Mouse (Mus musculus): Measurements from ENCODE around the gene Tanc1. TPM values are rescaled to one million over a fixed set of nuclear protein-coding genes. Genes with fewer than 3 reads are reported as not detected.

The Tanc1 gene
- polyA plus RNA-seq, 1 experiment from 2014 or later, result 2.4 TPM

- Histone ChIP-seq H3K4me2 (ENCODE audit: low read depth, low read length) (no peak overlapping the region), H3K4me1 (ENCODE audit: insufficient read depth) (no peaks in the 10 kb centered on the region), H3K9ac (replicated peaks) (no peak overlapping the region), H3K4me3 (ENCODE audit: low read depth, low read length) (no peak overlapping the region), H3K36me3 (replicated peaks; ENCODE audit: insufficient read depth, low read length) (no peaks in the 10 kb centered on the region), H3K27ac (ENCODE audit: low read depth) (no peak overlapping the region), H3K9me3 (ENCODE audit: low read length) (no peaks in the 10 kb centered on the region), H3K27me3 (ENCODE audit: insufficient read depth, low read length) (no peaks in the 10 kb centered on the region)
- no peak for DNase-seq
- WGBS (ENCODE audit: insufficient replicate concordance), result 57% methylated on average over 12 of the region's 12 CpGs
- TF ChIP-seq CTCF (IDR thresholded peaks at IDR 0.05; ENCODE audit: low read depth) (no peak), EP300 (IDR thresholded peaks at IDR 0.05; ENCODE audit: low read depth) (no peak)
- no peak for ATAC-seq
Measured at GRCm38 (mm10) chr2:59706806-59707205, 95.0 kb downstream of the Tanc1 start.

- ATAC-seq, result no peak
- 61% methylated on average over 13 of the region's 13 CpGs for WGBS (ENCODE audit: insufficient replicate concordance)
- no peak for DNase-seq
- Histone ChIP-seq H3K4me1 (ENCODE audit: insufficient read depth) (no peaks in the 10 kb centered on the region), H3K27ac (ENCODE audit: low read depth) (no peak overlapping the region), H3K9ac (replicated peaks) (no peak overlapping the region), H3K27me3 (ENCODE audit: insufficient read depth, low read length) (no peaks in the 10 kb centered on the region), H3K36me3 (replicated peaks; ENCODE audit: insufficient read depth, low read length) (no peaks in the 10 kb centered on the region), H3K9me3 (ENCODE audit: low read length) (no peaks in the 10 kb centered on the region), H3K4me2 (ENCODE audit: low read depth, low read length) (no peak overlapping the region), H3K4me3 (ENCODE audit: low read depth, low read length) (no peak overlapping the region)
- TF ChIP-seq CTCF (IDR thresholded peaks at IDR 0.05; ENCODE audit: low read depth), result no peak
Measured at GRCm38 (mm10) chr2:59707922-59708706, 96.3 kb downstream of the Tanc1 start.

GRCm38 (mm10) chr2:59710771-59711170, 98.9 kb downstream of the Tanc1 start:
- TF ChIP-seq EP300 (IDR thresholded peaks at IDR 0.05; ENCODE audit: low read depth) (no peak), CTCF (IDR thresholded peaks at IDR 0.05; ENCODE audit: low read depth) (no peak)
- H3K27me3 ChIP-seq (ENCODE audit: insufficient read depth, low read length), result no peaks in the 10 kb centered on the region
- DNase-seq, result no peak

GRCm38 (mm10) chr2:59711992-59712391, 100.2 kb downstream of the Tanc1 start:
- WGBS (ENCODE audit: insufficient replicate concordance), result 78% methylated on average over 8 of the region's 8 CpGs
- no peak for ATAC-seq
- no peaks in the 10 kb centered on the region for H3K36me3 ChIP-seq (replicated peaks; ENCODE audit: insufficient read depth, low read length)
- H3K4me3 ChIP-seq (ENCODE audit: low read depth, low read length), result no peak overlapping the region
- no peak for DNase-seq
- no peak overlapping the region for H3K4me2 ChIP-seq (ENCODE audit: low read depth, low read length)
- no peaks in the 10 kb centered on the region for H3K4me1 ChIP-seq (ENCODE audit: insufficient read depth)
- TF ChIP-seq CTCF (IDR thresholded peaks at IDR 0.05; ENCODE audit: low read depth), result no peak
- no peak for TF ChIP-seq EP300 (IDR thresholded peaks at IDR 0.05; ENCODE audit: low read depth)
- H3K9me3 ChIP-seq (ENCODE audit: low read length), result no peaks in the 10 kb centered on the region
- H3K9ac ChIP-seq (replicated peaks), result no peak overlapping the region
- H3K27me3 ChIP-seq (ENCODE audit: insufficient read depth, low read length), result no peaks in the 10 kb centered on the region
- no peak overlapping the region for H3K27ac ChIP-seq (ENCODE audit: low read depth)

More at GRCm38 (mm10) chr2:59710771-59711170, 98.9 kb downstream of the Tanc1 start:
- H3K9me3 ChIP-seq (ENCODE audit: low read length), result no peaks in the 10 kb centered on the region
- no peaks in the 10 kb centered on the region for H3K4me1 ChIP-seq (ENCODE audit: insufficient read depth)
- H3K9ac ChIP-seq (replicated peaks), result no peak overlapping the region
- no peak for ATAC-seq
- H3K4me3 ChIP-seq (ENCODE audit: low read depth, low read length), result no peak overlapping the region
- H3K36me3 ChIP-seq (replicated peaks; ENCODE audit: insufficient read depth, low read length), result no peaks in the 10 kb centered on the region
- no peak overlapping the region for H3K27ac ChIP-seq (ENCODE audit: low read depth)
- 77% methylated on average over 6 of the region's 6 CpGs for WGBS (ENCODE audit: insufficient replicate concordance)
- no peak overlapping the region for H3K4me2 ChIP-seq (ENCODE audit: low read depth, low read length)

- H3K9me3 ChIP-seq (ENCODE audit: low read length), result no peaks in the 10 kb centered on the region
- WGBS (ENCODE audit: insufficient replicate concordance), result 80% methylated on average over 9 of the region's 9 CpGs
- no peaks in the 10 kb centered on the region for H3K36me3 ChIP-seq (replicated peaks; ENCODE audit: insufficient read depth, low read length)
- no peak overlapping the region for H3K4me2 ChIP-seq (ENCODE audit: low read depth, low read length)
- TF ChIP-seq EP300 (IDR thresholded peaks at IDR 0.05; ENCODE audit: low read depth) (no peak), CTCF (IDR thresholded peaks at IDR 0.05; ENCODE audit: low read depth) (no peak)
- no peak for ATAC-seq
- no peak for DNase-seq
- H3K27me3 ChIP-seq (ENCODE audit: insufficient read depth, low read length), result no peaks in the 10 kb centered on the region
- no peak overlapping the region for H3K4me3 ChIP-seq (ENCODE audit: low read depth, low read length)
- no peaks in the 10 kb centered on the region for H3K4me1 ChIP-seq (ENCODE audit: insufficient read depth)
- no peak overlapping the region for H3K27ac ChIP-seq (ENCODE audit: low read depth)
- no peak overlapping the region for H3K9ac ChIP-seq (replicated peaks)
Measured at GRCm38 (mm10) chr2:59712484-59712883, 100.6 kb downstream of the Tanc1 start.

- no peak overlapping the region for H3K27ac ChIP-seq (ENCODE audit: low read depth)
- no peak overlapping the region for H3K4me3 ChIP-seq (ENCODE audit: low read depth, low read length)
- H3K9me3 ChIP-seq (ENCODE audit: low read length), result no peaks in the 10 kb centered on the region
- TF ChIP-seq CTCF (IDR thresholded peaks at IDR 0.05; ENCODE audit: low read depth) (no peak), EP300 (IDR thresholded peaks at IDR 0.05; ENCODE audit: low read depth) (no peak)
- H3K36me3 ChIP-seq (replicated peaks; ENCODE audit: insufficient read depth, low read length), result no peaks in the 10 kb centered on the region
- ATAC-seq, result no peak
- no peak overlapping the region for H3K9ac ChIP-seq (replicated peaks)
- DNase-seq, result no peak
- H3K4me1 ChIP-seq (ENCODE audit: insufficient read depth), result 0 out of 2 replicates have a peak, but pooled peaks cover 5% of the 10 kb centered on the region
- H3K4me2 ChIP-seq (ENCODE audit: low read depth, low read length), result no peak overlapping the region
- H3K27me3 ChIP-seq (ENCODE audit: insufficient read depth, low read length), result no peaks in the 10 kb centered on the region
- WGBS (ENCODE audit: insufficient replicate concordance), result 79% methylated on average over 9 of the region's 9 CpGs
Measured at GRCm38 (mm10) chr2:59713626-59714556, 102.0 kb downstream of the Tanc1 start.
